In the genomic region with DNA sequence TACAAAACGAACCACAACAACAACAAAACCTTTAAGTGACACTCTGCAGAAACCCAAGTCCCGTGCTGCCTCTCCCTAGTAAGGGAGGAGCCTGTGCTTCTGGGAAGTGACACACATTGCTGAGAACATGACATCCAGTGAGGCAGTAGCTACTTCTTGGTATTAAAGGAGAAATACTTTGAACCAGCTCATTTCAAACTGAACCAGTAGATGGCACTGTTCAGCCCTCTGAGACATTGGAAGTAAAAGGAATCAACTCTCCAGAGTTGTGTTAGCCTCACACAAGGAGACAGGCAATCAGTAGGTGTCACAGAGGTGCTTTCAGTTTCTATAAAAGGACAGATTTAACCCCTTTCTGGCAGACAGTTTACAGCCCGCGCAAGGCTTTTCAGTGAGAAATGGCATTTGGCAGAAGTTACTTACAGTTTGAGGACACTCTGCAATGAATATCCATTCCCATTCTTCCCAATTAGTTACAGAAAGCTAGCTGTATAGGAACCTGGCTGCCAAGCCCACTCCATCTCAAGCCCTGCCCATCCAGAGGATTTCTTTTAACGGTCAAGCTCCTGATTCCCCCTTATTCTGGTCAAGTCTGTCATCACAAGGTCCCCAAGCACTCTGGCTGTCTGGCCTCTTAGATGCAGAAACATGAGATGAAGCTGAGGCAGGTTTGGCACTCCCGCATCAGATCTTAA, we compare ENCODE assay signal across 8 mouse cellular contexts. TPM values are rescaled to one million over a fixed set of nuclear protein-coding genes. Genes with fewer than 3 reads are reported as not detected.
A peak's percentile ranks its signal among the peaks of the same experiment; 100 is the strongest.
DNase-seq lines count a peak whose midpoint lies in the region; ATAC-seq lines count a peak whose summit lies in the region.

No protein-coding gene starts in this region.

- H3K27ac ChIP-seq in heart, embryonic 12.5 days (ENCODE audit: poor library complexity, severe bottlenecking) = no peak overlapping the region
- no peak overlapping the region for H3K27ac ChIP-seq in hindbrain, embryonic 13.5 days
- H3K27ac ChIP-seq in midbrain, embryonic 13.5 days = no peak overlapping the region

- no peak overlapping the region for H3K4me2 ChIP-seq in heart, embryonic 12.5 days
- H3K4me2 ChIP-seq in hindbrain, embryonic 13.5 days = no peak overlapping the region
- H3K4me2 ChIP-seq in midbrain, embryonic 13.5 days (replicated peaks) = no peak overlapping the region

- DNase-seq in heart, adult 9 months (ENCODE audit: low spot score in 2 of 2) = peak; percentile 3 to 34
- DNase-seq in R1 (ENCODE audit: low read depth, low spot score) = peak; percentile 77
- DNase-seq in embryo, embryonic 10.5 days (ENCODE audit: low spot score) = peak; percentile 87
- DNase-seq in left cerebral cortex, adult 18-20 months (ENCODE audit: low spot score in 2 of 2) = peak; percentile 62 to 70
- DNase-seq in spleen, postnatal 4 days (ENCODE audit: low spot score in 2 of 2) = no peak

- H3K4me3 ChIP-seq in heart, embryonic 12.5 days = no peak overlapping the region
- no peak overlapping the region for H3K4me3 ChIP-seq in hindbrain, embryonic 13.5 days
- no peak overlapping the region for H3K4me3 ChIP-seq in midbrain, embryonic 13.5 days (replicated peaks)

- peaks cover 3% of the 10 kb centered on the region; the same call in 1 of the 2 replicates for H3K27me3 ChIP-seq in heart, embryonic 12.5 days (replicated peaks)
- no peaks in the 10 kb centered on the region for H3K27me3 ChIP-seq in hindbrain, embryonic 13.5 days
- H3K27me3 ChIP-seq in midbrain, embryonic 13.5 days = no peaks in the 10 kb centered on the region

- H3K9ac ChIP-seq in heart, embryonic 12.5 days = no peak overlapping the region
- H3K9ac ChIP-seq in hindbrain, embryonic 13.5 days = no peak overlapping the region
- no peak overlapping the region for H3K9ac ChIP-seq in midbrain, embryonic 13.5 days (replicated peaks)

- ATAC-seq in heart, embryonic 12.5 days (ENCODE audit: insufficient number of reproducible peaks, low FRiP score) = no peak
- ATAC-seq in hindbrain, embryonic 13.5 days (ENCODE audit: low FRiP score) = peak; percentile 65
- peak; percentile 66; the same call in 1 of the 2 replicates for ATAC-seq in midbrain, embryonic 13.5 days

- H3K4me1 ChIP-seq in heart, embryonic 12.5 days (replicated peaks) = no peaks in the 10 kb centered on the region
- H3K4me1 ChIP-seq in hindbrain, embryonic 13.5 days (replicated peaks) = no peaks in the 10 kb centered on the region; the same call in 1 of the 2 replicates
- H3K4me1 ChIP-seq in midbrain, embryonic 13.5 days (replicated peaks) = peaks cover 2% of the 10 kb centered on the region; the same call in 1 of the 2 replicates

- no peaks in the 10 kb centered on the region for H3K9me3 ChIP-seq in heart, embryonic 12.5 days (replicated peaks)
- H3K9me3 ChIP-seq in hindbrain, embryonic 13.5 days = no peaks in the 10 kb centered on the region
- H3K9me3 ChIP-seq in midbrain, embryonic 13.5 days = no peaks in the 10 kb centered on the region

- H3K36me3 ChIP-seq in heart, embryonic 12.5 days = no peaks in the 10 kb centered on the region
- no peaks in the 10 kb centered on the region for H3K36me3 ChIP-seq in hindbrain, embryonic 13.5 days
- no peaks in the 10 kb centered on the region for H3K36me3 ChIP-seq in midbrain, embryonic 13.5 days

- WGBS in heart, embryonic 12.5 days = 30% methylated on average over 6 of the region's 6 CpGs
- WGBS in hindbrain, embryonic 13.5 days = 39% methylated on average over 6 of the region's 6 CpGs
- 32% methylated on average over 6 of the region's 6 CpGs for WGBS in midbrain, embryonic 13.5 days

RNA-seq across cellular contexts. Expression of gene Opn5, which starts 2.0 kb away (rescaled TPM):
- polyA plus RNA-seq in heart, embryonic 12.5 days (2016; fragmentation: Nextera tagmentation; extraction: Ambion mirVana) = not detected in 2 replicates
- polyA plus RNA-seq in hindbrain, embryonic 13.5 days (2015; fragmentation: Nextera tagmentation; extraction: Ambion mirVana) = not detected in 2 replicates
- total RNA-seq in left cerebral cortex, adult 18-20 months (2021) = not detected
- 0.13 TPM in 2 replicates for polyA plus RNA-seq in midbrain, embryonic 13.5 days (2015; fragmentation: Nextera tagmentation; extraction: Ambion mirVana)

Comparison
In these comparisons a context has a peak if more than half of its experiments do, and no peak if none do; other contexts are left out.
1. DNase-seq: peak in heart, adult 9 months (2 of 2), R1 (single experiment), embryo, embryonic 10.5 days (single experiment) and left cerebral cortex, adult 18-20 months (2 of 2); none in spleen, postnatal 4 days (0 of 2).